Mouse (Mus musculus) ovary, postnatal 10 days (tissue): ENCODE data around the gene Cxcr4.
A peak's percentile ranks its signal among the peaks of the same experiment; 100 is the strongest.
"Not testable (repeated sequence)": the region's sequence is repeated elsewhere in the genome, so short reads cannot be mapped to it uniquely, and the experiment has no call there.

Source experiments
- DNase-seq: peaks from one replicate; pipeline ENCODE4 v3.0.0; 2022; ENCODE audit warnings: low spot score

Cxcr4 gene

GRCm38 (mm10) chr1:128597209-128597782 is 5.2 kb upstream of the Cxcr4 start:
- no peak for DNase-seq

DNA sequence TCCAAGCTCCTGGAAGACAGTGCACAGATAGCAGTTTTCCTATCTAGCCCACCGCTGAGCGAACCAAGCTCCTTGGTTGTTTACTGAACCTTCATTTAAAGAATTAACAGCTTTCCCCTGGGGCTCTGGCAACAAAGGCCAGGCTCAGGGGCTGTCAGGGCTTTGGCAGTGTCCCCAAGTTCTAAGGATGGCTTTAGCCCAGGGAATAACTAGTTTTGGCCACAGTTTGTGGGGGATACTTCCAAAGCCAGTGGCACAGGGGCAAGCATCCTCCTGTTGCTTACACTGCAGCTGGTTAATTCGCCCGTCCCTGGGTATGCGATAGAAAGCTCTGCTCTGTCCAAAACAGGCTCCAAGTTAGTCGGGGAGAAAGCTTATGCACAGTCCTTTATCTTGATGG is 3.4 kb upstream of the Cxcr4 start:
- DNase-seq: no peak

- DNase-seq: no peak
Measured at GRCm38 (mm10) chr1:128595105-128595420, 3.0 kb upstream of the Cxcr4 start.

GRCm38 (mm10) chr1:128594353-128595104 is 2.4 kb upstream of the Cxcr4 start:
- no peak for DNase-seq

DNA sequence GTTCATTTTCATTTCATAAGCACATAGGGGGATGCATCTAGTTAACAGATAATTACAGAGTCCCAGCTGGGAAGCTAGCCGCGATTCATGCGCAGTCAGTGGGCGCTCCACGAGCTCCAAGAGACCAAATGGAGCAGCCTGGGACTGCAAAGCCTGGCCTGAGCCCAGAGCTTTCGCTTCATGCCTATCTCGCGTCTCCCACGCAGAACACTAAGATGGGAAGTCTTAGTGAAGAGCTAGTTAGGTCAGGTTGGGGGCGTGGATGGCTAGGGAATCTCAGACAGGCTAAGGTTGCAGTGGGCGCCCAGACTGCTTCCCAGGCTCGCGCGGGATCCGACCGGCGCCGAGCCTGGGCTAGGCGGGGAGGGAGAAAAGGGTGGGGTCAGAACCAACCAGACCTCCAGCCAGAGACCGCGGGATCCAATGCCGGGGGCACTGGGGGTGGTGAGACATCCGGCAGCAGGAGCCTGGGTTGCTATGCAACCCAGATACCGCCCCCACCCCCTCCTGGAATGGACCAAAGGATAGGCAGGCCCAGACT is 938 bp upstream of the Cxcr4 start:
- DNase-seq: no peak

- peak; percentile 20 for DNase-seq
Measured at GRCm38 (mm10) chr1:128591721-128592210, 327 bp downstream of the Cxcr4 start.

- DNase-seq: no peak
Measured at GRCm38 (mm10) chr1:128590816-128591720, 1.0 kb downstream of the Cxcr4 start.

- DNase-seq: no peak
Measured at GRCm38 (mm10) chr1:128590011-128590410, 2.1 kb downstream of the Cxcr4 start.

DNA sequence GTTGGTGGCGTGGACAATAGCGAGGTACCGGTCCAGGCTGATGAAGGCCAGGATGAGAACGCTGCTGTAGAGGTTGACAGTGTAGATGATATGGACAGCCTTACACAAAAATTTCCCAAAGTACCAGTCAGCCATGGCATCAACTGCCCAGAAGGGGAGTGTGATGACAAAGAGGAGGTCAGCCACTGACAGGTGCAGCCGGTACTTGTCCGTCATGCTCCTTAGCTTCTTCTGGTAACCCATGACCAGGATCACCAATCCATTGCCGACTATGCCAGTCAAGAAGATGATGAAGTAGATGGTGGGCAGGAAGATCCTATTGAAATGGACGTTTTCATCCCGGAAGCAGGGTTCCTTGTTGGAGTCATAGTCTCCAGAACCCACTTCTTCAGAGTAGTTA is 2.6 kb downstream of the Cxcr4 start:
- DNase-seq: no peak

GRCm38 (mm10) chr1:128588337-128588736 is 3.8 kb downstream of the Cxcr4 start:
- DNase-seq: no peak

DNA sequence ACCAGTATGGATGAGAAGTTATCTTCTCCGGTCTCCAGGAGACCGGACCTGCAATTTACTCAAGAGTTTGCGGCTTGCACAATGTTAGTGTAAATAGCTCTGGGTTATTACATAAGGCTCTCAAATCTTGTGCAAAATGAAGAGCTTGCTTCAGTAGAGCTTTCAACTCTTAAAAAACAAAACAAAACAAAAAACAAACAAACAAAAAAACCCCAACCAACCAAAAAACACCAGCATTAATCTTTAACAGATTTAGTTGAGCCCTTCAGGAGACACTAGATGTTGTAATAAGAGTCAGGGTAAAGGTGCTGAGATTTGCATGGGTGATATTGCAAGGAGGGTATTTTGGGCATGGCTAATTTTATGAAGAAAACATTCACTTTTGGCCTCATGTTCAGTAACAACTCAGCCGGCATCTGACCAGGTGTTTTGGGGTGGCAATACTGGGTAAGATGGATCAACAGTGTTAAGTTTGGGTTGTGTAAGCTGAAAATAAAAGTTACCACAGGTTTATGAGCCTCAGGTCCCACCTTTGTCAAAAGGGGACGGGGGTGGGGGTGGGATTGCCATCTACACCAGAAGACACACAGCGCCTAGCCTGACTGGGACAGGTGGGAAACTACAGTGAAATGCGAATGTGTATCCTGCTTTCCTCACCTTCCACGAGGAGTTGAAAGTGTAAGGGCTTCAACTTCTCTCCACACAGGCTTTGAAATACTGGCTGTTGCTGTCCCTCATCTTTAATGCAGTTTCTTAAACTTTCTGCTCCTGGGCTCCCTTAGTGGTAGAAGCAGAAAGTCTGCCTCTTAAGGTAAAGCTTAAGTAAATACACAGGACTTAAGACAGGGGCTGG is 4.9 kb downstream of the Cxcr4 start:
- DNase-seq: no peak

DNA sequence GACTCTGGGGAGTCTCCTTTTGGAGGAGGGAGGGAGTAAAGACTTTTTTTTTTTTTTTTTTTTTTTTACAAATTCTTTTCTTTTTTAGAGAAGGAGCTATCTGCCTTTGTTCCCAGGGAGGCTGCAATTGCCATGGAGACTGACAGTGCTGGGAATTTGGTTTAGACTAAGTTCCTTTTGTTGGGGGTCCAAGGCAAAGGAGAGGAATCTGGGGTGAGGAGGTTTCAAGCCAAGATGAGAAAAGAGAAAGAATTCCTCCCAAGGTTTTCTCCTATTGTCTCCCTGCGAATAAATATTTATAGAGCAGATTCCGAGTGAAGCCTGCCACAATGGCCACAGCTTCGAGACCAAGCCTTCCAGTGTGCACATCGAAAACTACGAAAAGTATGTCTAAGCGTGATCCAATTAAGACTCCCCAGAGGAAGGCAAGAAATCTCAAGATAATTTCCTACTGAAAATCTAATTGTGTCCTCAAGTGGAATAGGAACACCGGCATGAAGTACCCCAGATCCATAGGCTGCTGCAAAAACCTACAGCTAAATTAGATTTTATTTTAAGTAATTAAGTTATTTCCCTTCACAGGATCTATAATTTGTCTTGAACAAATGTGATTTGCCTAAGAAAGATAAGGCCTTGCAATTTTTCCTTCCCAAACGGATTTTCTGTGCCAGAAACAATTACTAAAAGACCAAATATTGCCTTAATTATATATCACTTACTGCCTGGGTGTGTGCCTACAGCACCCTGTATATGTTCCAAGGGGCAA is 5.7 kb downstream of the Cxcr4 start:
- no peak for DNase-seq

DNA sequence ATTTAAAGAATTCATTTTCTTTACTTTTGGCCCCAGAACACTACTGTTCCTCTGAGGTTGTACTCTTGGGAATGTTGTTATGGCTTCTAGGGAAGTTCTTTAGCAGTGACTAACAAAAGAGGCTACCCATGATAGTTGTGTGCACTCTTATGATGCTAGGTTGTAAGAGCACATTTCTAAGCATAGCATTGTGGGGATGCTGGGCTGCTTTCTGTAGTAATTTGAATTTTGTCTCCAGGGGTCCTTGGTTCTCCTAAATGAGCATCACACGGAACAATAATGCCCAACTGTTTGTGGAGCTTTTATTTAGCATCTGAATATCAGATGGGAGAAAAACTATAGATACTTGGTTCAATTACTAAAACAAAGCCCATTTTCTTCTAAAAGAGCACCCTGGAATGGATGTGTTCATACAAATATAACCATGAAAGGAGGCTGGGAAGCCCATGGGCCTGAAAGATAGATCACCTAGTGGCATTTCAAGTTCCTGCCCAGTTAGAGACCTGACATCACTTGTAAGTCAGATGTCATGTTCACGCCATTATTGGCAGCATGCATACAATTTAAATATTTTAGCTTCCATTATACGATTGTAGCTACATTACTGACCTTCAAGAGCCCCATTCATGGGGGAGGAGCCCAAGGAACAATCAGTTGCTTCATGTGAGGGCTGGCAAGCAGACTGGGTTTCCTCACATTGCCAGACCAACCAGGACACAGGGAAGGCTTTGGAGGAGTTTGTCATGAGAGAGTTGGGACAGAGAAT is 6.5 kb downstream of the Cxcr4 start:
- DNase-seq: no peak

DNA sequence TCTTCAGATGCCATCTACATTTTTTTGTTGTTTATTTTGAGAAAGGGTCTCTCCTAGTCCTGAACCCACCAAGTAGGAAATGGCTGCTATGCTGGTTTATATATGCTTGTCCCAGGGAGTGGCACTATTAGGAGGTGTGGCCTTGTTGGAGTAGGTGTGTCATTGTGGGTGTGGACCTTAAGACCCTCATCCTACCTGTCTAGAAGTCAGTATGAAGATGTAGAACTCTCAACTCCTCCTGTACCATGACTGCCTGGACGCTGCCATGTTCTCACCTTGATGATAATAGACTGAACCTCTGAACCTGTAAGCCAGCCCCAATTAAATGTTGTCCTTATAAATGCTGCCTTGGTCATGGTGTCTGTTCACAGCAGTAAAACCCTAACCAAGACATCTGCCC is 7.4 kb downstream of the Cxcr4 start:
- not testable (repeated sequence) for DNase-seq

- no peak for DNase-seq
Measured at GRCm38 (mm10) chr1:128583279-128583872, 8.7 kb downstream of the Cxcr4 start.

GRCm38 (mm10) chr1:128580321-128580720 is 11.8 kb downstream of the Cxcr4 start:
- no peak for DNase-seq

- DNase-seq: no peak
Measured at GRCm38 (mm10) chr1:128578454-128578853, 13.6 kb downstream of the Cxcr4 start.

GRCm38 (mm10) chr1:128575096-128575495 is 17.0 kb downstream of the Cxcr4 start:
- DNase-seq: no peak

DNA sequence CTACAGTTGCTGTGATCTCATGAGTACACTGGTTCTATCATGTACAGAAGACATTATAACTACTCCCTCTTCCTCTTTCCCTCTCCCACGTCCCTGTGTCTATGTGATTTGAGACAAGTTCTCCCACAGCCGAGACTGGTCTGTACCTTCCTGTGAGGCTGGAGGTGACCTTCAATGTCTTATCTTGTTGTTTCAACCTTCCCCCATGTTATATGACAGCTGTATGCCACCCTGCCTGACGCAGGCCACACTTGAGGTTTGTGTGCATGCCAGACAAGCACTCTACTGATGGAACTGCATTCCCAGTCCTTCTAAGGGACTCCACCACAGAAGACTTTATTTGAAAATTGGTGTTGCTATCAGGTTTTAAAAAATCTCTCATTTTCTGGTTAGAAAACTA is 21.1 kb downstream of the Cxcr4 start:
- no peak for DNase-seq
